Mouse (Mus musculus) ZHBTc4 (cell line): ENCODE data around the gene Skiv2l.
"Not testable (repeated sequence)": the region's sequence is repeated elsewhere in the genome, so short reads cannot be mapped to it uniquely, and the experiment has no call there.

Source experiments
- DNase-seq: peaks from one replicate; pipeline ENCODE4 v3.0.0-alpha.2; 2011; ENCODE audit warnings: low read depth, low spot score

Gene Skiv2l

DNA sequence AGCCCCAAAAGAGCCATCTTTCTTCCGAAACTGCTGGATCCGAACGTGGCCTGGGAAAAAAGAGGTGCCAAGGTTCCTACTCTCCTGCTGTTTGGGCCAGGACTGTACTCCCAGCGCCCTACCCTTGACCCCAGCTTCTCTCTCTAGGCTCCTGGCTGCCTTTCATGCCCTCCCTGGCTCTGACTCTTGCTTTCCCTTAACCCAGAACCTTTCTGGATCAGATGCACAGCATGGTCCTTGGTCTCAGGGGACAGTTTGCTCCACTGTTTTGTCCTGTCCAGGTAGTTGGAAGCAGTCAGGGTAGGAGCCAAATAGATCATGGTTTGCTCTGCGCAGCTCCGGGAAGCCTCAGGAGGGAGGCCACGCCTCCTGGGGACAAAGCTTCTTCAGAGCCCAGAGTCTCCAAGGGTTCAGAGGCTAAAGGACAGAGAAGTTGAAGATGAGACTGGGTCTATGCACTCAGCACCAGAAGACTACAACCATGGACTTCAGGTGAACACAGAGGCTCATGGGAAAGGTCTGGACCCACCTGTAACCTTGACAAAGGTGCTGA lies 35.1 kb downstream of the Skiv2l start:
- DNase-seq: no peak

DNA sequence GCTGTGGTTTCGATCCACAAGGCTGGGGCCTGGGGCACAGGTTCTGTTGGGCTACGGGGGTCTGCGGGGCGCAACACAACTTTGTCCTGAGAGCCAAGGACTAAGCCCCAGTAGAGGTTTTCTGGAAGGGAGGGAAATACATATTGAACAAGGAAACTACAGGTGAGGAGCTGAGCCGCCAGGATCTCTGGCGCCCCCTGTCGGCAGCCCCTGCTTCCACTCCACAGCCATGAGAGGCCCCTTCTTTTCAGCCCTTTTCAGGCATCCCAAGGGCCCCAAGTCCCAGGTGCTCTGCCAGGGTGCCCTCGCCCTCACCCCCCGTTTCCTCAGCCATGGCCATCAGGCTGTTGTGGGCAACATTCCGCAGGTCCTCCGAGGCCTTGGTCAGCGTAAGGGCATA lies 36.3 kb downstream of the Skiv2l start:
- peak; percentile 76 for DNase-seq

DNA sequence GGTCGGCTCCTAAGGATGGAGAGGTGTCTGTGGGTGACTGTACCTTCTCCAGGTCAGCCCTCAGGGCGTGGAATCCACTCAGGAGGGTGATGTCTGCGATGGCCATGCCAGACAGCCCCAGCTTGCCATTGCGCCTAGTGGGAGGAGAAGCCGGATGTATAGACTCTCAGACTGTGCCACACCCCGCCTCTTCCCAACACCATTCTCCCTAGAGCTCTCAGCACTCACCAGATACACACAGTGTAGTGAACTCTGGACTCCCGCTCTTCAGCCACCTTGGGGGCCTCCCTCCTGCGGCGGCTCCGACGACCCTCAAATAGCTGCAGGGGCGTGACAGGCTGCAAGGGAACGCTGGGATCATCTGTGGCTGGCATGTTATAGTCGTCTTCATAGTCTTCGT lies 38.7 kb downstream of the Skiv2l start:
- DNase-seq: no peak

DNA sequence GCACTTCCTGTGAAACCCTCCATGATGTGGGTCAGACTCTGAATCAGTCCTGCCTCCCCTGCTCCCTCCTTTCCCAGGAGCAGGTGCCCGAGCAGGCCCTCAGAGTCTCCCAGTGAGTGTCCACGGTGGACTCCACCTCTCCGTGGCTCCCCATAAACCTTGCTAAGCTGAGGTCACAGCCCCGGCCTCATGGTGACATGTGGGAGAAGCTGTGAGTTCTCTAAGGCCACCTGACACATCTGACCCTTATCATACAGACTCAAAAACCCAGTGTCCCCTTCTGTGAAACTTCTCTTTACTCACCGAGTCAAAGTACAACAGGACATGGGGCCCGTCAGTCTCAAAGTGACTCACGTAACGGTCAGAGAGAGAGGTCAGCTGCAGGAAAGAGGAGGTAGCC lies 39.2 kb downstream of the Skiv2l start:
- DNase-seq: not testable (repeated sequence)

DNA sequence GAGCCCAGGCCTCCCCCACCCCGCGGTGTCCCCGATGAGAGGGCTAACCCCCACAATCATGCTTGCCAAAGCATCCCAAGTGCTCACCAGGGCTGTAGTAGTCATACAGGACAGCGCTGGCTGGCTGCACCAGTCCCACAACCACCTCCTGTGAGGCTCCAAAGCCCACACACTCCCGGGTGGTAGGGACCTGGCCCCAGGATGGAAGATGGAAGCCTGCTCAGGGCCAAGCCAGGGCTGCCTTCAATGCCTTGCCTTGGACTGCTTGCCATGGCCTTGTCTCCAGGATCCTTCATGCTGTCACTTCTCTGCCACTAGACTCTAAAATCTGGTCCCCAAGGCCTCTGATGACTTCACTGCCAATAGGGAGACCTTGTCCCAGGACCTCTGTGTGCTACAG lies 39.6 kb downstream of the Skiv2l start:
- DNase-seq: not testable (repeated sequence)

DNA sequence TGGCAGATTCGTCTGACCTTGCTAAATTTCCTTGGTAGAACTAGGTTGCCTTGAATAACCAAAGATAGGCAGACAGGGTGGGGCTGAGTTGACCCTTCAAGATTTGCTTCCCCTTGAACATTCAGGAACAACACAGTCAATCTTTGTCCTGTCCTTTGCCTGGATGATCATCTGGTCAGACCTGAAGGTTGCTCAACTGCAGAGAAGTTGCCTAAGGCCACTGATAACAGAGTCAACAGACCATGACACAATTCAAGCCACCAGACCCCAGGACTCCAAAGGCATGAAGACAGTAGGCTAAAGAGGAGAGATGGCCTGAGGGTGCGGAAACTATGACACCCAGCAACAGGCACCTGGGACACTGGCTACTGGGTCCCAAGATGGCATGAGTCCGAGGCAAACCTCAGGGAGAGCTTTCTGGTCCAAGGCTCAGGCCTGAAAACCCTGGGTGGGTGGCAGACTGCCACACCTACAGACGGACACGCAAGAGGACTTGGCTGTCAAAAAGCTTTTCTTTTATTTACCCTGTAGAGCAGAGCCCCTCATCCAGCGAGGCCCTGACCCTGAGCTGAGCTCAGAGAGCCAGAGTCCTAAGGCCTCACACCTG lies 41.3 kb downstream of the Skiv2l start:
- no peak for DNase-seq

DNA sequence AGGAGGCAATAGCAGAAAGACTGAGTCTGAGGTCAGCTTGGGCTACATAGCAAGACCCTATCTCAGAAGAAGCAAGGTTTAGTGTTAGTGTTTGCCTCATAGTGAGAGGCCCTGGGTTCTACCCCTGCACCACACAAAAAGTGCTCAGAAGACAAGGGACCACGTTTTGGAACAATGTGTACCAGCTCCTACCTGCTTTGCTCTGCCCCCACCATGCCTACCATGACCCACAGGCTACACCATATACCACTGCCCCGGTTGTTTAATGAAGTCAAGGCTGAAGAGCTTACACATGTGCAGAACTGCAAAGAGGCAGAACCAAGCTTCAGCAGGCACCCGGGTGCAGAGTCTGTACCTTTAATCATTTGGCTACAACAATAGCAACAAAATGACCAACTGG lies 42.8 kb downstream of the Skiv2l start:
- DNase-seq: no peak

DNA sequence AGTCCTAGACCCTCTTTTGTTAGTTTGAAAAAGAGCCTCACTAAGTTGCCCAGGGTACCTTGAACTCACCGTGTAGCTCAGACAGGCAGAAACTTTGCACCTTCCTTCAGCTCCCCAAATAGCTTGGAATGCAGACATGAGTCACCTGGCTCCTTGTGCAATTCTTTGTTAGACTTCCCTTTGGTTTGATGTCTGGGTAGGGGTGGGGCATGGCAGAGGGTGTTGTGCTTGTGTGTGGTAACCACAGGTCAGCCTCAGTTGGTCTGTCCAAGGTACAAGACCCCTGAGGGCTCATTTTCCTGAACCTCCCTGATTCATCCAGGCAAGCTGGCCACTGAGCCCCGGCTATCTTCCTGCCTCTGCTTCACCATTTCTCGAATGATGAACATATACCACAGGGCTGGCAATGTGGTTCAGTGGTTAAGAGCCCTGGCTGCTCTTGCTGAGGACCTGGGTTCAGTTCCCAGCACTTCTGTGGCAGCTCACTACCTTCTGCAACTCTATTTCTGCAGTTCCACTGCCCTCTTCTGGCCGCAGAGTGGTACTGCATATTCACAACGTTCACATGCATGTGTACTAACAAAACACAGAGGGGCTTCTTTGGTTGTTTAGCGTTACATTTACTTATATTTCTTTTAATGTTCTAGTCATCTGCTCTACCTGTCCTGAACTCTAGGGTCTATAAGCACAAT lies 45.0 kb downstream of the Skiv2l start:
- DNase-seq: peak; percentile 54

DNA sequence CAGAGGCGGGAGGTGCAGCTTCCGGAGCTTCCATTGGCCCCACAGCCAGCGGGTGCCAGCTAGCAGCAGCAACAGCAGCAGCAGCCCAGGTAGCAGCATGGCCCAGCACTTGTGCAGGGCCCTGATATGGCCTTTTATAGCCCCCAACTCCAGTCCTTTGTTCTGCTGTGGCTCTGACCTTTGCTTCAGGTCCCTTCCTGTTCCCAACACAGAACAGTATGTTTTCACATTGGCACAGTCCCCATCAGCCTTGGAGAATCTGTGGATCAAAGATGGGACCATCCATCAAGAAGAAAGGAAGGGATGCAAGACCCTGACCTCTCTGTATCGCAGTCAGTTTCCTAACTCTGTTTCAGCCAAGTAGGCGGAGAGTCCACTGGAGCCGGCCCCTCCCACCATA lies 45.7 kb downstream of the Skiv2l start, which contains the start of gene Cyp21a1:
Gene Cyp21a1, minus strand, starts transcription at position 261 of the 400 bp plus-strand sequence.
- DNase-seq: not testable (repeated sequence)

DNA sequence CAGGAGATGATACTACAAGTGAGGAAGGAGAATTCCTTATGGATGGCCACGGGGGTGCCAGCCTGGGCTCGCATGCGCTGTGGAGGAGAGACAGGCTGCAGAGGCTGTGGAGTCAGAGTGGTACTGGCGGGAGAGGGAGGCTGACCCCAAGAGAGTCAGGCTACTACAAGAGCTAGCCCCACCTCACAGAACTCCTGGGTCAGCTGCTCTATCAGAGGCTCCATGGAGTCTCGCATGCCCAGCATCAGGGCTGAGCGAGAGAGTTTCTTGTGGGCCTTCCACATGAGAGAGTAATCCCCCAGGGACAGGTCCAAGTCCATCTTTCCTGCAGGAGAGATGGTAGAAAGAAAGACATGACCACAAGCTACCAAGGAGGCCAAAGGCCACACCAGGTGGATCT lies 46.6 kb downstream of the Skiv2l start:
- not testable (repeated sequence) for DNase-seq

DNA sequence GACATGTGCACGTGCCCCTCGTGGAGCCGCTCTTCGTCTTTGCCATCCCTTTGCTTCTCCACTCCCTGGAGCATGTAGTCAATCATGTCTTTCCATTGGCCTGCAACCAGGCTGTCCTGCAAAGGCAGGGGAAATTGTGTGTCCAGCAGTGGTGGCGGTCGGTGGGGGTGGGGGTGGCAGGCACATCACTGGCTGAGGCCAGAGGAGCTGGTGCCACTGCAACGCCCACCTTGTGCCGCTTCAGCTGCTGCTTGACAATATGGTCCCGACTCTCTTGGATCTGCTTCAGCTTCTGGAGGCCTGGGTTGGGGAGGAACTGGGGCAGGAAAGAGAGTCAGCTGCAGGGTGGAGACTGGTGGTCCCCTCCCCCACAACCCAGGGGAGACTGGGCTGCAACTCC lies 47.3 kb downstream of the Skiv2l start:
- DNase-seq: not testable (repeated sequence)

DNA sequence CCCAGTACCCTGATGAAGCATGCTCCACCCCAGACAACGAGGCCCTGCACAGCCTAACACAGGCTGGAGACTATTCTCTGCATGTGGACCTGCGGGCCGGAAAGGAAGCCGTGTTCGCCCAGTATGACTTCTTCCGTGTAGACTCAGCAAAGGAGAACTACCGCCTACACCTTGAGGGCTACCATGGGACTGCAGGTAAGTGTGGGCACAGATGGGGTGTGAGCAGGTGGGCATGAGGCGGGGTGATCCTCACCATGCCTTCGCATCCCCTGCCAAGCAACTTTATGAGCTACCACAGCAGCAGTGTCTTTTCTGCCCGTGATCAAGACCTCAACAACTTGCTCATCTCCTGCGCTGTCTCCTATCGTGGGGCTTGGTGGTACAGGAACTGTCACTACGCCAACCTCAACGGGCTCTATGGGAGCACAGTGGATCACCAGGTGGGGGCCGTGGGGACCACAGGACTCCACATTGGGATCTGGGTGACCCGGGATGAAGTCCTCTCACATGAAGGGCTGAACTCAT lies 49.2 kb downstream of the Skiv2l start:
- DNase-seq: not testable (repeated sequence)

DNA sequence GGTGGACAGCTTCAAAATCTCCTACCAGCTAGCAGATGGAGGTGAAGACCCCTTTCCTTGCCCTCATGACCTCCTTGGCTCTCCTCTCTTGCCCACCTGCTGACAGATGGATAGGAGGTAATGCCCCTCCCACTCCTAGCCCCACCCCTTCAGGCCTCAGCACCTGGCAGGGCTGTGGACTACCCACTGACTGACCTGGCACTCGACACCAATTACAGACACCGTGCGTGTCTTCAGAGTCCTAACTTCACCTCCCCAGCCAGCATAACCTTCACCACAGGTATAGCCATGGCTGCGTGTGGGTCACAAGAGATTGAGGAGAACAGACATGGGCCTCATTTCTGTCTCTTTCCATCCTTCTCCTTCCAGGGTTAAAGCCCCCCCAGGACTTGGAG lies 50.5 kb downstream of the Skiv2l start:
- DNase-seq: no peak

DNA sequence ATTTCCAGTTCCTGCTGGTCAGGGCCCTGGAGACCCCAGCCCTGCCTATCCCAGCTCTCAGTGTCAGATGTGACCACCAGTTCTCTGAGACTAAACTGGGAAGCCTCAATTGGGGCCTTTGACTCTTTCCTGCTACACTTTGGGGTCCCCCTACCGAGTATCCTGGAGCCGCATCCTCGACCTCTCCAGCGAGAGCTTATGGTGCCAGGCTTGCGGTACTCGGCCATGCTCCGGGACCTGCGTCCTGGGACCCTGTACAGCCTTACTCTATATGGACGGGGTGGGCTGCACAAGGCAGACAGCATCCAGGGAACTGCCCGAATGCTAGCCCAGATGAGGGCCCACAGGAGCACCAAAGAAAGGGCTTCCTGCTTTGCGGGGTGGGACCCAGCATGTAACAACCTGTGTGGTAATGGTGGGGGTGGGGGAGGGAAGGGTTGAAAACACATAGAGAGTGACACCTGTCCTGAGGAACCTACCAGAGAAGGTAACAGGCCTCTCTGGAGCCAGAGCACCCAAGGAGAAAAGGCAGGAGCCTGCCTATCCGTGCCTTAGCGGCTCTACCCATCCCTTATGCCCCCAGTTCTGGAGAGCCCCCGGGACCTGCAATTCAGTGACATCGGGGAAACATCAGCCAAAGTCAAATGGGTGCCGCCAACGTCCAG lies 51.0 kb downstream of the Skiv2l start:
- no peak for DNase-seq

DNA sequence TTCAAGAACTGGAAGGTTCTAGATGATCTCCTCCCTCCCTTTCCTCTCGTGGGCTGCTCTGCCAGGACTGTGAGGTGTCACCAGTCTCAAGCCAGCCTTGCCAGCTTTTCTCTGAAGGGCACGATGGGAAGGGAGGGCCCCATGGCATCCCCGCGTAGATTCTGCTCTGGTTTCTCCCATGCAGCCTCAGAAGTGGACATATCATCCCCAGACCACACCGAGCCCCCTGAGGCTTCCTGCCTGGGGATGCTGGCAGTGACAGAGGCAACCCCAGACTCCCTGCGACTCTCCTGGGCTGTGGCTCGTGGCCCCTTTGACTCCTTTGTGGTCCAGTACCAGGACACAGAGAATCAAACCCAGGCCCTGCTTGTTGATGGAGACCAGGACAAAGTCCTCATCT lies 51.9 kb downstream of the Skiv2l start:
- not testable (repeated sequence) for DNase-seq

DNA sequence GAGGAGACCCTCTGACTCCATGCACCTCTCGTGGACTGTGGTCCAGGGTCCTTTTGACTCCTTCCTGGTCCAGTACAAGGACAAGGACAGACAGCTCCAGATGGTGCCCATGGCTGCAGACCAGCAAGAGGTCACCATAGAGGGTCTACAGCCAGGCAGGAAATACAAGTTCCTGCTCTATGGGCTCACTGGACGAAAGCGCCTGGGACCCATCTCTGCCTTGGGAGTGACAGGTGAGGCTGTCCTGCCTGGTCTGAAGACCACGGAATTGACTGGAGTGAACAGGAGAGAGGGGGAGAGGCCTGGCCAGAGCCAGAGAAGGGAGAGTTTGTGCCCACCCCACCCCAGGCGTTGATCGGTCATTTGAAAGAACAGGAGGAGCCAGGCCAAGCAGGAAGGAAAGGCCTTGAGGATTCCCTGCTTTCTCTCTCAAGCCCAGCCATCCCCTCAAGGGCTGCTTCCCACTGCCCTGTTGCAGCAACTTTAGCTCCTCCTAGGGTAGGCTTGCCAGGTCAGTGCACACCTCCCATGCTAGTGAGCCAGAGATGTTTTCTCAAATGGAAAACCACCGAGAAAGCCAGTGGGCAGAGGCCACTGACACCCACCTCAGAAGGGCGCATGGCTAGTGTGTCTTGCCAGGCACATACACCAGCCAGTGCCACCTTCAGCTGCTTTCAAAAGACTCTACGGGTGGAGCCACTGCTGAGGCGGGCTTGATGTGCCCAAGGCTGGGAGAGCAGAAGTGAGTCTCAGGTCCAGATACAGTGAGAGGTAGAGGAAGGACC lies 52.6 kb downstream of the Skiv2l start:
- not testable (repeated sequence) for DNase-seq

DNA sequence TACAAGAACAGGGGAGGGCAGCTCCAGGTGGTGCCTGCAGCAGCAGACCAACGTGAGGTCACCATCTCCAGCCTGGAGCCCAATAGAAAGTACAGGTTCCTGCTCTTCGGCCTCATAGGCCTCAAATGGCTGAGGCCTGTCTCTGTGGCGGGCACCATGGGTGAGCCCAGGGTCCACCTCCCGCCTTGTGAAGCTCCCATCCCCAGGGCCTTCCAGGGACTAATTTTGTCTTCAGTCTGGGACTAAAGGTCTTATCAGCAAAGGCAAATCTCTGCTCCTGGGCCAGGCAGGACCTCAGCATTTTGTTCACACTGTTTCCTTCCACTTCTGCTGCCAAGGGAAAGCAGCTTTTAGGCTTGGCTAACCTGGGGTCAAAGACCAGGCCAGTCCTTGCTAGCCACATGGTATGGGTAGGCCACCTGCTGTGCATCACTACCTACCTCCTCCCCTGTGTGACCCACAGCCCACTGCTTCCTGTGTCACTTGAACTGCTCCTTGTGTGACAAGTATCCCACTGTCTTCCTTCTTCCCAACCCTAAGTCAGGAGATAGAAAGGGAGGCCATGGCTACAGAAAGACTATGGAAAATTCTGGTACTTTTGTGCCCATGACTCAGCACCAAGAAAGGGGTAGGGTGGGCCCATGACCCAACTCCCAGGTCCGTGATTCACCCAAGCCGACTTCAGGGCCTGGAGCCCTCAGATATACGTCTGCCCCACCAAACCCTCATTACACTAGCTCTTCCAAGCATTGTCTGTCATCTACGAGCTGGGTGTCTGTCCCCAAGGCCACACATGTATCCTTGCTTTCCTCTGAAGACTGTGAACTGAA lies 53.5 kb downstream of the Skiv2l start:
- DNase-seq: no peak

DNA sequence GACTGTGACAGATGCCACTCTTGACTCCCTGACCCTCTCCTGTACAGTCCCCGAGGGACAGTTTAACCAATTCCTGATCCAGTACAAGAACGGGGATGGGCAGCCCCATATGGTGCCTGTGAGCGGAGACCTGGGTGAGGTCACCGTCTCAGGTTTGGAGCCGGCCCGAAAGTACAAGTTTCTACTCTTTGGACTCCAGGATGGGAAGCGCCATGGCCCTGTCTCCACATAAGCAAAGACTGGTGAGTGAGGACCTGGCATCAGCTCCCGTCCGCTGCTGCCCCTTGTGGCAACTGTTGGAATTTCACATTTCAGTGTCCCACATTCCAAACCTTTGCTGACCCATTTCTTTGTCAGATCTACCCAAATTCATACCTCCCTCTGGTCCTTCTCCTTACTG lies 54.4 kb downstream of the Skiv2l start:
- peak; percentile 69 for DNase-seq

DNA sequence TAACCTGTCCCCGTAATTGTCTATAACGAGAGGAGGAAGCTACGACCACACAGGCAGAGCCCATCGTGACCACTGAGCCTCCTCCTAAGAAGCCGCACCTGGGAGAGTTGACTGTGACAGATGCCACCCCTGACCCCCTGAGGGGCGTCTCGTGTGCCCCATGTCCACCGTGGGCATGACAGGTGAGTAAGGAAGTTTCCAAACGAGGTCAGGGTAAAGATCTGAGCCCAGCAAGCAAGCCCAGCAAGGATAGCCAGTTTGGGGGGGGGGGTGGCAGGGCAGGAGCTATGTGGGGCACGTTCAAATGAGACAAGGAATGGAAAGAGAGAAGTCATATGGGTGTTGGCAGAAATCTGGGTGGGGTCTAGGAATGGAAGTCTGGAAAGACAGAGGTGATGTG lies 55.0 kb downstream of the Skiv2l start:
- DNase-seq: no peak
